Mouse (Mus musculus) embryonic facial prominence, embryonic 13.5 days (tissue): ENCODE data around the gene B430306N03Rik. TPM values are rescaled to one million over a fixed set of nuclear protein-coding genes. Genes with fewer than 3 reads are reported as not detected.
"Not testable (repeated sequence)": the region's sequence is repeated elsewhere in the genome, so short reads cannot be mapped to it uniquely, and the experiment has no call there.

Experiments
- ATAC-seq: fragments of 200-750 bp; cut with Nextera tagmentation; 2 replicates; pipeline ENCODE4 v1.8.0; 2017; ENCODE audit warnings: low read depth; ENCODE audit not compliant: insufficient number of reproducible peaks, insufficient read depth, low FRiP score, low TSS enrichment
- H3K27ac ChIP-seq: fragments of 300-500 bp; sonication (generic); 2 replicates; pipeline ENCODE4 v1.5.1; 2015; ENCODE audit warnings: moderate library complexity, mild to moderate bottlenecking, inconsistent platforms
- H3K27me3 ChIP-seq: fragments of 300-500 bp; sonication (generic); 2 replicates; pipeline ENCODE4 v1.6.1; 2015; ENCODE audit warnings: mild to moderate bottlenecking, inconsistent platforms
- H3K36me3 ChIP-seq: fragments of 300-500 bp; sonication (generic); 2 replicates; pipeline ENCODE4 v1.6.1; 2015; ENCODE audit warnings: mild to moderate bottlenecking, inconsistent platforms
- H3K4me1 ChIP-seq: fragments of 300-500 bp; sonication (generic); 2 replicates; pipeline ENCODE4 v1.6.1; 2015; ENCODE audit warnings: inconsistent platforms
- H3K4me2 ChIP-seq: fragments of 300-500 bp; sonication (generic); 2 replicates; pipeline ENCODE4 v1.6.1; 2015; ENCODE audit warnings: moderate library complexity, mild to moderate bottlenecking, inconsistent platforms
- H3K4me3 ChIP-seq: fragments of 300-500 bp; sonication (generic); 2 replicates; pipeline ENCODE4 v1.5.1; 2015; ENCODE audit warnings: mild to moderate bottlenecking, inconsistent platforms
- H3K9ac ChIP-seq: fragments of 300-500 bp; sonication (generic); 2 replicates; pipeline ENCODE4 v1.6.1; 2015; ENCODE audit warnings: mild to moderate bottlenecking, inconsistent platforms
- H3K9me3 ChIP-seq: fragments of 300-500 bp; sonication (generic); 2 replicates; pipeline ENCODE4 v1.6.1; 2016; ENCODE audit warnings: inconsistent platforms
- WGBS: fragments of 180-500 bp; shearing (Covaris S2); methylation state at CpG from one replicate; pipeline ENCODE4 v1.1.7; 2015; ENCODE audit warnings: mixed read lengths; 5-methylcytosine and 5-hydroxymethylcytosine counted together
- polyA plus RNA-seq: library from polyadenylated mRNA; unstranded; fragments of >200 nt; fragmentation: Nextera tagmentation; extraction: Ambion mirVana; gene quantifications from 2 replicates; pipeline ENCODE4 v1.2.1, GENCODE M21; 2015

The B430306N03Rik gene
- 0.12 TPM in 1 of 2 replicates, not detected in the other for polyA plus RNA-seq

DNA sequence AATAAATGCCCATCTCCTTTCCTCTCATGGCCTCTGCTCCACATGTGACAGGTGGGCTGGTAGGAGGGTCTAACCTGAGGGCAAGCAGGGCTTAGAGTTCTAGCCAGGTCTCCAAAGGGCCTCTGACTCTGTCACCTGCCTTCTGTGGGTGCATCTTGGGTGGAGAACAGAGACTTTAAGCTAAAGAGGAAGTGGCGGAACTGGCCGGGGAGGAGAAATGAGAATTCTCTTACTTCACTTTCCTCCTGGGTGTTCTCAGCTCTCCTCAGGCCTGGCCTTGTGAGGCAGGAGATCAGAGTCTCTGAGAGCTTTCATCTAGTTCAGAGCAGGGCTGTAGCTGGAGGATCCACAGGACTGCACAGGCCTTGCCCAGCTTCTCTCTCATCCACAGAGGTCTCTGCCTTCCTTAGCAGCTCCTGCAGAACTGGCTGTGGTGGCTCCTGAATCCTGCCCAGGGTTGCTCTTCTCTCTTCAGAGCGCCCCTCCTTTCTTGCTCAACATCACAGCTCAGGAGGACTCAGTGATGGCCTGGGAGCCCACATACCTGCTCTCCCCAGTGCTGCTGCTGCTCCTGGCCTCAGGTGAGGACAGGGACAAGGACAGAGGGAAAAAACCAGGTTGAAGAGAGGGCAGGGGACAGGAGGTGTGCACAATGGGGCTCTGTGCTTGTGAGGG lies at the start of gene B430306N03Rik:
TSS of gene B430306N03Rik (plus strand) at position 237 of the 675 bp plus-strand sequence.
- not testable (repeated sequence) for ATAC-seq, H3K4me1 ChIP-seq, H3K27ac ChIP-seq, H3K9me3 ChIP-seq, H3K36me3 ChIP-seq, H3K27me3 ChIP-seq, H3K4me3 ChIP-seq, H3K9ac ChIP-seq, H3K4me2 ChIP-seq
- WGBS, result 77% methylated on average over 3 of the region's 3 CpGs

DNA sequence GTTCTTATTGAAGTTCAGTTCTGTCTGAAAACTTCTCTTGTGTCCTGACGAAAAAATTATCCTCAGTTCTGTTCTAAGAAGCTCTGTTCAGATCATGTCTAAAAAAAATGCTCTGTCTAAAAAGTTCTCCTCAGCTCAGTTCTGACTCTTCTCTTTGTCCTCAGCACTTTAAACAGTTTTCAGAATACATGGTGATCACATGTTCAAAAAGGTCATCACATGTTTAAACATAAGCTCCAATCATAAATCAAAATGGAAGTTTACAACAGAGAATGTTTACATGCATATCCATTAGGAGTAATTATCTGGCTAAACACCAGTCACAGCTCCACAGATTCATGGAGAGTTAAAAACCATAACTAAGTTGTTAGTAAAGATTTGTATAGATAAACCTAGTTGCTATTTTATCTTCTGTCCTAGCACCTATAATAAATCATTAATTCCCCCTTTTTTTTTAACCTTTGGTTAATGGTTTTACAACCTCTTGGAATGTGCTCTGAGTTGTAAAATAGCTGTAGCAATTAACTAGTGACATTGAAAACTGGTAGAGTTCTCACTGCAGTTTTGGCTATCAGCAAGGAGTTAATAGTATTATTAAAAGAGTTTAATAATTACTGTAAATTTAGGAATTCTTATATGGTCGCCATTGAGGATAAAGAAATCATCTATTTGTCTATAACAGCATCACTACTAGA lies 49.2 kb upstream of the B430306N03Rik start:
- no peaks in the 10 kb centered on the region for H3K27me3 ChIP-seq
- H3K9me3 ChIP-seq, result no peaks in the 10 kb centered on the region
- H3K9ac ChIP-seq, result no peak overlapping the region
- no peaks in the 10 kb centered on the region for H3K36me3 ChIP-seq
- 46% methylated on average over 2 of the region's 2 CpGs for WGBS
- H3K4me1 ChIP-seq, result no peaks in the 10 kb centered on the region
- H3K4me2 ChIP-seq, result no peak overlapping the region
- H3K4me3 ChIP-seq, result no peak overlapping the region
- H3K27ac ChIP-seq, result peak overlapping the region; percentile 39; the same call in 1 of the 2 replicates
- no peak for ATAC-seq

DNA sequence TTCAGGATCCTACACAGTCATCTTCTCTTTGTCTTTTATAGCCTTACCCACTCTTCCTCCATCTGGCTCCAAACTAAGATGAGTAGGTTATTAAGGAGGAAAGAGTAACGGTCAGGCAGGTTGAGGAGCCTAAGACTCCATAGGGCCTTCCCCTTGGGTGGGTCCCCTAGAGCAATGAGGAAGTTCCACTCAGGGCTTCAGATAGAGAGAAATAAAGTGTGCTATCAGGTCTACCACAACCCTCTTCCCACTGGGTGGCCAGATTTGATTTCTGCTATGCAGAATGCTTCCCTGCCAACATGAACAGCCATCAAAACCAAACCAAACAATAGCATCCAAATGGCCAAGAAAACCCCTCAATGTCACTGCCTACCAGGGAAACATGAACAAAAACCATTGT lies 48.4 kb upstream of the B430306N03Rik start:
- Histone ChIP-seq H3K4me3 (no peak overlapping the region), H3K9ac (no peak overlapping the region), H3K27ac (no peak overlapping the region), H3K4me1 (no peaks in the 10 kb centered on the region), H3K4me2 (no peak overlapping the region), H3K9me3 (no peaks in the 10 kb centered on the region), H3K27me3 (no peaks in the 10 kb centered on the region), H3K36me3 (no peaks in the 10 kb centered on the region)
- 88% methylated on average over 1 of the region's 1 CpGs for WGBS
- no peak for ATAC-seq

DNA sequence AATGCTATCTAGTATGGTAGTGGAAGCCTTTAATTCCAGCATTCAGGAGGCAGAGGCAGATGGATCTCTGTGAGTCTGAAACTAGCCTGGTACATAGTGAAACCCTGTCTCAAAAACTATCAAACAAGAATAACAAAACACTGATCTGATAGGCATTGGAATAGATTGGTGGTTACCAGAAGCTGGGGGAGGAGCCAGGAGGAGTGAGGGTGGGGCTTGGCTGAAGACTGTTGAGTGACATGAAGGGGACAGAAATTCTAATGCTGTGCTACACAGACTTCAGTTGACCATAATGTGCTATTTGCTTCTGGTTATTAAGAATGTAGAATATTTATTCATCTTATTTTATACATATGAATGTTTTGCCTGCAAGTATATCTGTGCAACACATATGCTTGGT lies 47.7 kb upstream of the B430306N03Rik start:
- H3K4me1 ChIP-seq, result no peaks in the 10 kb centered on the region
- no peak overlapping the region for H3K4me2 ChIP-seq
- H3K9me3 ChIP-seq, result no peaks in the 10 kb centered on the region
- no peaks in the 10 kb centered on the region for H3K36me3 ChIP-seq
- H3K27ac ChIP-seq, result no peak overlapping the region
- no peak overlapping the region for H3K4me3 ChIP-seq
- no peak for ATAC-seq
- no peak overlapping the region for H3K9ac ChIP-seq
- no peaks in the 10 kb centered on the region for H3K27me3 ChIP-seq

DNA sequence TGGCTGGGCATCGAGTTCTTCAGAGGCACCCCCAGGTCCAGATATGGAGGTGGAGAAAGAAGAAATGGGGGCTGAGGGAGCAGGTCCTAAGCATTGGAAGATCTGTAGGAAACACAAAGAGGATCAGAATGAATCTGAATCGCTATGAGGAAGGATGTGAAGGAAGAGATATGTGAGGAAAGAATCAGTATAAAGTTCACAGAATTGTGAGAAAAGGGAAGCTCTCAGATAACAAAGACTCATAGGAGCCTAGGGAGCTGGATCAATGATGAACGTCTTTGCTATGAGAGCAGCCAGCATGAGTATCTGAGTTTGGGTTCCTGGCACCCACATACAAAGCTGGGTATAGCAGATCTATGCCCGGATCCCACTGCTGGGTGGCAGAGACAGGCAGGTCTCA lies 46.1 kb upstream of the B430306N03Rik start:
- Histone ChIP-seq H3K4me3 (no peak overlapping the region), H3K9ac (no peak overlapping the region), H3K4me1 (no peaks in the 10 kb centered on the region), H3K4me2 (no peak overlapping the region), H3K9me3 (no peaks in the 10 kb centered on the region), H3K36me3 (no peaks in the 10 kb centered on the region), H3K27me3 (no peaks in the 10 kb centered on the region), H3K27ac (no peak overlapping the region)
- WGBS, result 71% methylated on average over 4 of the region's 4 CpGs
- no peak for ATAC-seq

DNA sequence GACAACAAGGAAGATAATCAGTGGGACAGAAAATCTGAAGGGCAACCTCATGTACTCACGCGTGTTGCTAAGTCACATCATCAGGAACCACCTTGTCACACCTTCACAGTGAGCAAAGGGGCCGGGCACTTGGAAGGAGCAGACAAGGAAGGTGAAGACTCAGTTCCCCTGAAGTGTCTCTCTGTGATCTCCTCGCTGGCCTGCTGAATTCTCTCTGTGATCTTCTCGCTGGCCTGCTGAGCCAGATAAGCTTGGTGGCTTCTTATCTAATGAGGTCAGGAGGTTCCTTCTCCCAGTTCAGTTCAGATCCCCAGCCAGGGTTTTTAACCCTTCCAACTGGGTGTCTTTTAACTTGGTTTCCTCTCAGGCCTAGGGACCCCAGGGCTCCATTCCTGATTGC lies 43.8 kb upstream of the B430306N03Rik start:
- WGBS, result 76% methylated on average over 5 of the region's 5 CpGs
- Histone ChIP-seq H3K4me1 (no peaks in the 10 kb centered on the region), H3K4me2 (no peak overlapping the region), H3K9me3 (no peaks in the 10 kb centered on the region), H3K36me3 (no peaks in the 10 kb centered on the region), H3K27ac (no peak overlapping the region), H3K4me3 (no peak overlapping the region), H3K27me3 (no peaks in the 10 kb centered on the region), H3K9ac (no peak overlapping the region)
- ATAC-seq, result no peak

DNA sequence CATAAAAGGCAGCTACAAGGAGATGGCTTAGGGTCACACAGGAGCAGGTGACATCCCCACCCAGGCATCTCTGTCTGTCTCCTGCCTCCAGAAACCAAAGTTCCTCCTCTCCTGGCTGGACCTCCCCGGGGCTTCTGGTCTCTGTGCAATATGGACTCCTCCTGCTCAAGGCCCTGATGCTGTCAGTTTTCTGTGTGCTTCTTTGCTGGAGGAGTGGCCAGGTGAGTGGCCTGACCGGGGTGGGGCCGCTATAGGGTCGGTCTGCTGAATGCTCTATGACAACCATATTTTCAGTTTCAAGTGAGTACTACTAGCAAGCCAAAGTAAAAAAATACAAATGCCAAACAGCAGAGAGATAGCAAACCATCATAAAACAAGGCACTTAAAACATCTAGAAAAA lies 43.3 kb upstream of the B430306N03Rik start:
- Histone ChIP-seq H3K27ac (no peak overlapping the region), H3K4me3 (no peak overlapping the region), H3K9ac (no peak overlapping the region), H3K36me3 (no peaks in the 10 kb centered on the region), H3K4me2 (no peak overlapping the region), H3K27me3 (no peaks in the 10 kb centered on the region), H3K9me3 (no peaks in the 10 kb centered on the region), H3K4me1 (no peaks in the 10 kb centered on the region)
- WGBS, result 91% methylated on average over 4 of the region's 4 CpGs
- no peak for ATAC-seq

DNA sequence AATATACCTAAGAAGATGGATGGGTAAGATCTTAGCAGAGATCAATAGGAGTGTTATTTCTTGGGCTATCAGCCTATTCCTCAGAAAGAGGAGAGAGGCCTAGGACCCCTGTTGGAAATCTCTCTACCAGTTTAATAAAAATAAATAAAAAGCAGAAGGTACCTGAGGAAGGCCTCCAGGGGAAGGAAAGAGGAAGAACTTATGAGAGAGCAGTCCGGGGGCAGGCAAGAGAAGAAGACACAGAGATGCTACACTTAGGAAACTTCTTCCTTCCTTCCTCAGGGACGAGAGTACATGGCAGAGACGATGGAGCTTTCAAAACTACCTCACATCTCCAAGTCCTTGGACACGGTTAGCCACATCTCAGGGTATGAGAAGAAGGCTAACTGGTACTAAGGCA lies 41.8 kb upstream of the B430306N03Rik start:
- Histone ChIP-seq H3K4me3 (no peak overlapping the region), H3K9ac (no peak overlapping the region), H3K27ac (no peak overlapping the region), H3K27me3 (no peaks in the 10 kb centered on the region), H3K9me3 (no peaks in the 10 kb centered on the region), H3K4me1 (no peaks in the 10 kb centered on the region), H3K4me2 (no peak overlapping the region), H3K36me3 (no peaks in the 10 kb centered on the region)
- WGBS, result 84% methylated on average over 4 of the region's 4 CpGs
- no peak for ATAC-seq

DNA sequence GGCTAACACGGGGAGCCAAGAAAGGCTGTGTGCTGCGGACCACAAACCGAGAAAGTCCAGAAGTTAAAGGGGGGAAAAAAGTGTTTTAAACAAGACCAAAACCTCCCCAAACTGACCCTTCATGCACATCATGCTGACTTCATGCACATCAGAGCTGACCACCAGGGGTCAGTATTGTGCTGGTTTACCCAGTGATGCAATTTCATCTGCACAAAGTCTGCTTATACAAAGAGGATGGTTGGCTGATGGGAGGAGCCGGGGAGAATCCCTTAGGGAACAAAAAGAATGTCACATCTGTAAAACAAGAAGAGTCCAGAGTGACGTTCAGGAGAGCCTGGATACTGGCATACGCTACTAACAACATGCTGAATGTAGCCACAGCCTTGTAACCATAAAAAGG lies 41.1 kb upstream of the B430306N03Rik start:
- no peak overlapping the region for H3K4me3 ChIP-seq
- H3K27ac ChIP-seq, result no peak overlapping the region
- H3K9me3 ChIP-seq, result no peaks in the 10 kb centered on the region
- no peak overlapping the region for H3K4me2 ChIP-seq
- no peak overlapping the region for H3K9ac ChIP-seq
- H3K27me3 ChIP-seq, result no peaks in the 10 kb centered on the region
- 27% methylated on average over 6 of the region's 6 CpGs for WGBS
- H3K36me3 ChIP-seq, result no peaks in the 10 kb centered on the region
- no peaks in the 10 kb centered on the region for H3K4me1 ChIP-seq
- ATAC-seq, result no peak

DNA sequence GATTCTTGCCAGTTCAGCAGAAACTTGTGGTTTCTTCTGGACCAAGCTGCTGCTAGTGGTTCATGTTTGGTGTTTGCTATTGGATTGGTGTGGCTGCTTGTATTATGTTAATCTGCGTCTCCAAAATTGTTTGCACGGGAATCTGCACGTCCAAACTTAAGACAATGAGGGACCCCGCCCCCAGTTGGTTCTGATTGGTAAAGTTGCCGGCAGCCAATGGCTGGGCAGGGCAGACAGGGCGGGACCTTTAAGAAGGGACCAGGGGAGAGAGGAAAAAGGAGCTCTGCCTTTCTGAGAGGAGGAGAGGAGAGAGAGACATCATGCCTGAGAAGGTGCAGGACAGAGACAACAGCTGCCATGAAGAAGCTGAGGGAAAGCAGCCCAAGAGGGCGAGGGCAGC lies 40.2 kb upstream of the B430306N03Rik start:
- Histone ChIP-seq H3K9ac (no peak overlapping the region), H3K9me3 (no peaks in the 10 kb centered on the region), H3K4me2 (no peak overlapping the region), H3K27me3 (no peaks in the 10 kb centered on the region), H3K27ac (no peak overlapping the region), H3K4me3 (no peak overlapping the region), H3K36me3 (no peaks in the 10 kb centered on the region), H3K4me1 (no peaks in the 10 kb centered on the region)
- ATAC-seq, result no peak
- 58% methylated on average over 7 of the region's 7 CpGs for WGBS

DNA sequence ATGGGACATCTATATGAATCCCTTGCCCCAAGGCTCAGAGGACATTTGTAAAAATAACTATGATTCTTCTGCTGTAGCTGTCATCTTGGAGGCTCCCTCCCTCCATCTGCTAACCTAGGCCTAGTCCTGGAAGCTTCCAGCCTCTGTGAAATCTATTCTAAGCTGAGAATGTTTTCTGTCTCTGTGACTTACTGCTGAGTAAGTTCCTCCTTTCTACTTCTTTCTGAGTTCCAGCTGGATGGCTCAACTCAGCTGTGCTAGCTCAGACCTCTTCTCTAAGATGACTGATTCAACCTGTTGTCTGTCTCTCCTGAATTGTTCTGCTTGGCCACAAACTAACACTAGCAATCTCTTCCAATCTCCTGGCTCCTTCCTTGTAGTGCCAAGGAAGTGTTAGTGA lies 37.6 kb upstream of the B430306N03Rik start:
- no peaks in the 10 kb centered on the region for H3K9me3 ChIP-seq
- H3K36me3 ChIP-seq, result no peaks in the 10 kb centered on the region
- no peak overlapping the region for H3K27ac ChIP-seq
- no peak overlapping the region for H3K4me2 ChIP-seq
- peaks cover 7% of the 10 kb centered on the region; the same call in 1 of the 2 replicates for H3K4me1 ChIP-seq
- no peak for ATAC-seq
- no peaks in the 10 kb centered on the region for H3K27me3 ChIP-seq
- no peak overlapping the region for H3K4me3 ChIP-seq
- H3K9ac ChIP-seq, result no peak overlapping the region

DNA sequence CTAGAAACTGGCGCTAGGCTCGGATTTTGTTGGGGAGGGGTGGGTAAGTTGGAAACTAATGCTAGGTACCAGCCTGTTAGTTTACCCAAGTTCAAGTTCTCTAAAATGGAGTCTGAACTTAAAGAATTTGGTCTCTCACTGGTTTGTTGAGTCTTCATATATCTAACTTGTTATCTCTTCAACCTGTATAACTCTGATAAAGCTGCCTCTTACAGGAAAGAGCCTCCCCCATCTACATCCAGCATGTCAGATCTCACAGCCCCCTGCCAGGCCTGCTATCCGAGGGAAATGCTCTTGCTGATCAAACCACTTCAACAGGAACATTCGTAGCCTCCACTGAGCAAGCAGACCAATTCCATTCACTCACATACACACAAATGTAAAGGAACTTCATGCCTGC lies 36.9 kb upstream of the B430306N03Rik start:
- H3K9me3 ChIP-seq, result no peaks in the 10 kb centered on the region
- no peaks in the 10 kb centered on the region for H3K36me3 ChIP-seq
- peaks cover 7% of the 10 kb centered on the region; the same call in 1 of the 2 replicates for H3K4me1 ChIP-seq
- H3K4me3 ChIP-seq, result no peak overlapping the region
- WGBS, result 79% methylated on average over 4 of the region's 4 CpGs
- H3K4me2 ChIP-seq, result no peak overlapping the region
- H3K27ac ChIP-seq, result no peak overlapping the region
- no peaks in the 10 kb centered on the region for H3K27me3 ChIP-seq
- no peak for ATAC-seq
- no peak overlapping the region for H3K9ac ChIP-seq
